Mouse (Mus musculus) cerebellum, postnatal 25 days (tissue): ENCODE data around the gene Uba3.

Experiments
- DNase-seq, 2 experiments: peaks; one replicate each; pipeline ENCODE4 v3.0.0; 2021; ENCODE audit warnings: mixed read lengths in 2 of 2

Gene Uba3

DNA sequence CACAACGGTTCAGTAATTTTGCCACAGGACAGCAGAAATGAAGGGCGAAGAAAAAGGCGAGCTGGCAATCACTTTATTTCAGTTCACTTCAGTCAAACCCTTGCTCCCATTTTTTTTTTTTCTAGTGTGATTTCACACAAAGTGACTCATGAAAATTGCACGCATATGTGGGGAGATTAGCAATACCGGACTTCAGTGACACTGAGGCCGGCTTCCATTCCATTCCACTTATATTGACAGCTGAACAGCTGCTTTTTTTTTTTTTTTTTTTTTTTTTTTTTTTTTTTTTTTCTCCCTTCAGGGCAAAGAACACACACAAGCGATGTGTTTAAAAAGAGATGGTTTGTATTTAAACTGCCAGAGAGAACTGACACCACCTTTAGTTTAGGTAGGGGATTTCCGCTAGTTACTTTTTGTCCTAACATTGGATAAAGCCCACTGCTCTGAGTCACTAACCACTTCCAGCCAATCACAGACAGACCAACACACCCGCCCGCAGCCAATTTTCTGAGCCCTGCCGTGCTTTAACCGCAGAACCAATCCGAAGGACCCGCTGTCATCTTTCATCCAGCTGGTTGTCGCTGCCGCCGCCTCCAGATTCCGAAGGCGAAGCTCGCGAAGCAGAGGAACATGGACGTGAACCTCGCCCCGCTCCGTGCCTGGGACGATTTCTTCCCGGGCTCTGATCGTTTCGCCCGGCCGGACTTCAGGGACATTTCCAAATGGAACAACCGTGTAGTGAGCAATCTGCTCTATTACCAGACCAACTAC is 4.9 kb upstream of the Uba3 start, which contains the start of gene Arl6ip5:
TSS of gene Arl6ip5 (plus strand) at position 499 of the 771 bp plus-strand sequence.
- DNase-seq: peak; percentile 90 to 92

DNA sequence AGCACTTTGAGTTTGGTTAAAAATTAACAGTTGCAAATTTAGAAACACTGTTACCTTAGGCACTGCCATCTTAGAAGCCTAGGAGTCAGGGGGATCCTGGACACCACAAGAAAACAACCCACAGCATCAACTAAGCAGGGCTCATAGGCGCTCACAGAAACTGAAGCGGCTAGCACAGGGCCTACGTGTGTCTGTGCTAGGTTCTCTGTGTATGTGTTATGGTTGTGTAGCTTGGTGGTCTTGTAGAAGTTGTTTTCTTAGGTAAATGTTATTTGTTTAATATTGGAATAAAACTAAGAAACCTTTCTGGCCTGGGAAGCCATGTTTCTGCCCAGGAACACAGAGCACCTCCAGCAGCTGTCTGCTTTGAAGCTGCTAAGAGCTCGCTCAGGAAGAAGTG is 4.3 kb upstream of the Uba3 start:
- no peak for DNase-seq

DNA sequence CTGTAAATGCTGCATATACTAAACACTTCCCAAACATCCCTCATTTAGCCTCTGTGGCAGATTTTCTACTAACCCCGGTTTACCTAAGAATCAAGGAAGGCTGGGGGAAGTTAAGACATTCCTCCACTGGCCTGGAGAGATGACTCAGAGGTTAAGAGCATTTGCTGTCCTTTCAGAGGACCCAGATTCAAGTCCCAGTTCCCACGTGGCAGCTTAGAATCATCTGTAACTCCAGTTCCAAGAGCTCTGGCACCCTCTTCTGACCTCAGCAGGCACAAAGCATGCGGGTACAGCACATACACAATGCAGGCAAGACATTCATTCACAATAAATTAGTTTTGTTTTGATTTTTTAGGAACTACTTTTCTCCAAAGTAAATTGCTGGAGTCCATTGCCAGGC is 3.8 kb upstream of the Uba3 start:
- DNase-seq: no peak

DNA sequence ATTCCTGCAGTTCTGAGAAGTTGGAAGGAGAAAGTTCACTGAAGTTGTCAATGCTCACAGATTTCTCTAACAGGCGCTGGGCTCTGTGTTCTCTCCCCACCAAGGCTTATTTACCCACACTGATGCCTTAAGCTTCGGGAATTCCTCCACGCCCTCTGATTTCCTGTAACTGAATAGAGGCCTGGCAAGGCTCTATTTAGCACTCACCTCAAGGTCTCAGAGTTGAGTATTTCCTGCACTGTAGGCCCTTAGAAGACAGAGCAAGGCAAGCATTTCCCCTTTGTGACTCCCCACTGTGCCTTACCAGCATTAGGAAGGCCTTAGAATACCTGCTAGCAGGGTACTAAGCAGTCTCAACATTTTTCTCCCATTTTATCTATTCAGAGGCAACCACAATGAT is 3.0 kb upstream of the Uba3 start:
- no peak for DNase-seq

DNA sequence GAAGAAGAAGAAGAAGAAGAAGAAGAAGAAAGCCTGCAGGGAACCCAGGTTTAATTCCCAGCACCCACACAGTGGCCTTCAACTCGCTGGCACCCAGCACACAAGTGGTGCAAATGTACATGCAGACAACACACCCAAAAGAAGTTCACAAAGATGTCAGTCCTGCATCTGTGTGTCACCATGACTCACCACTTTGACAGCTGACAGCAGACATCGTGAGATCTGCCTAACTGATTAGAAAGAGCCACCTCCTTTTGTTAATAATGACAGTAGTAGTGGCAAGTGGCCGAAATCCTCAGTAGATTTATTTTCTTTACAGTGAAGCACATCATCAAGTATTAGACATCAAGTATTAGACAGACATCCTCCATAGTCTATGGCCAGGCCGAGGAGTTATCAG is 1.6 kb upstream of the Uba3 start:
- no peak for DNase-seq

DNA sequence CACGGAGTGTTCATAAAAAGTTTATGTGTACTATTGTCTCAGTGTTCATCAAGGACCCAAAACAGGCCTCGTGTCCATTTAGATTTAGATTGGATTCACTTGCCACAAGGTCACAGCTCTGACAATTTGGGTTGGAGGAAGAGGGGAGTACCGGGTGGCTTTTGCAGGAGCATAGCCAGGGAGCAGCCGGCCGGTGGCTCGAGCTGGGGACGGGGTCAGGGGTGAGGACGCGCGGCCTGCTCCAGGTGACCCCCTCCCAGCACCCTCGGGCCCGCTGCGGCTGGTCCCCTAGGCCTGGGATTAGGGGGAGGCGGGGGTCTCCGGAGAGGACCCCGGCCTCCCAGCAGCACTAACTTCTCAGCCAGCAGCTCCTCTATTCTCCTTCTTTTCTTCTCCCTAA is 495 bp downstream of the Uba3 start:
- peak in 1 of 2 experiments; percentile 58 for DNase-seq

DNA sequence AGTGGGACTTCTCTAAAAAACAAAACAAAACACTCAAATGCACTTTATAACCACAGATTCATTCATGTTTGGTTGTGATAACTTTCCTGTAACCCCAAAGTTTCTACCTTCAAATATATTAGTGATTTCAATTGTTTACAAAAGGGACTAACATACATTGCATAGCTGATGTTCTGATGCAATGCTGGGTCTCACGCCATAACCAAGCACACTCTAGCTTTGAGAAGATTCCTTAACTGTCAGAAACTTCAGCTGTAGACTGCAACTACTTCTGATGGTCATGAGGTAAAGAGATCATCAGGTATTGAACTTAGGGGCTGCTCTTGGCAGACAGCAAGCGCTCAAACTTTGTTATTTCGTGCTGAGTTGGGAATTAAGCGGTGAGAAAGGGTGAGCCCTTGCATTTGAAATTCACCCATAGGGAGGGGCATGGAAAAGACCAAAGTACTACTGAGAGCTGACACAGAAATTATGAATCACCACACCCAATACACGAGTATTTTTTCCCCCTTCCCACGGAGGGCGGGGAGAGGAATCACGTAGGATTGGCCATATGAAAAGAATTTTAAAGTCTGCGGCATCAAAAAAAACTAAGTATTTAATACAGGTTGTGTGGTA is 1.1 kb downstream of the Uba3 start:
- DNase-seq: no peak

DNA sequence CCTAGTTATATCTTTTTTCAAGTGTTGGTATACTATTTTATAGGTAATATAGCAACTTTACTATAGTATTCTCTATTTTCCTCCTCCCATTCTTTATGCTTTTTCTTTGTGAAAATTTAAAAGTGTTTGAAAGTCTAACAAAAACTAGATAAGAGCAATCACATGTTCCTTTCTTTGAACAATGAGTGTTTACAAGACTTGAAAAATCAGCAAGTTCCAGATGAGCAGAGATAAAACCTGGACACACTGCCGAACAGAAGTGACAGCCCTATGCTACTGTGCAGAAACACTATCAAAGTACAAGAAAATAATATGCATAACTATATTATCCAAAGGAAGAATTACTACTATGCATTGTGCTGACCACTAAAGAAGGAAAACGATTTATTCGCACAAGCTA is 3.0 kb downstream of the Uba3 start:
- no peak for DNase-seq

DNA sequence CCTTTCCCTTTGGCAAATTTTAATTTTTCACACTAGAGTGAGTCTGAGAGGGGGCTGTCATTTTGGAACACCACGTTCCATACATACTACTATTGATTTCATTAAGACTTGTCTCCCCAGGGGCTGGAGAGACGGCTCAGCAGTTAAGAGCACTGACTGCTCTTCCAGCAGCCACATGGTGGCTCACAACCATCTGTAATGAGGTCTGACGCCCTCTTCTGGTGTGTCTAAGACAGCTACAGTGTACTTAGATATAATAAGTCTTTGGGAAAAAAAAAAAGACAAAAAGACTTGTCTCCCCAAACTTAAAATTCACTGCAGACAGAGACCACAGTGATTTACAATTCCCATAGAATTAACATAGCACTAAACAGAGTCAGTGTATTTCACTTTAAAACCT is 5.0 kb downstream of the Uba3 start:
- DNase-seq: no peak

DNA sequence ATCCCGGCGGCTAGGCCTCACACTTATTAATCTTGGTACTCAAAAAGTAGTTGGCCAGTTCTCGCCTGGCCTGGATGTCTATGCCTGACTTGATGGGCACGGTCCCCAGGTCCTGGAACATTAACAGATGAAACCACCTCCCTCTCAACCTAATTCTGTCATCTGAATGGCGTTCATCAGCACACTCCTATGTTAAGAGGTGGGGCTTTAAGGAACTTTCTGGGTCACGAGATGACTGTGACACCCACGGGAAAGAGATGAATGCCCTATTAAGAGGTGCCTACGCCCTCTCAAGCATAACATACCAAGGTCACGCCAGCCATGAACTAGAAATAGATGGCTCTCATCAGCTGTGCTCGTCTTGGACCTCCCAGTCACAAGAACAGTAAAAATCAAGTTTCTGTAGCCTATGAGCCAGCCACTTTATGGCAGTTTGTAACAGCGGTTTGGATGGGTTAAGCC is 26.0 kb downstream of the Uba3 start:
- DNase-seq: no peak

DNA sequence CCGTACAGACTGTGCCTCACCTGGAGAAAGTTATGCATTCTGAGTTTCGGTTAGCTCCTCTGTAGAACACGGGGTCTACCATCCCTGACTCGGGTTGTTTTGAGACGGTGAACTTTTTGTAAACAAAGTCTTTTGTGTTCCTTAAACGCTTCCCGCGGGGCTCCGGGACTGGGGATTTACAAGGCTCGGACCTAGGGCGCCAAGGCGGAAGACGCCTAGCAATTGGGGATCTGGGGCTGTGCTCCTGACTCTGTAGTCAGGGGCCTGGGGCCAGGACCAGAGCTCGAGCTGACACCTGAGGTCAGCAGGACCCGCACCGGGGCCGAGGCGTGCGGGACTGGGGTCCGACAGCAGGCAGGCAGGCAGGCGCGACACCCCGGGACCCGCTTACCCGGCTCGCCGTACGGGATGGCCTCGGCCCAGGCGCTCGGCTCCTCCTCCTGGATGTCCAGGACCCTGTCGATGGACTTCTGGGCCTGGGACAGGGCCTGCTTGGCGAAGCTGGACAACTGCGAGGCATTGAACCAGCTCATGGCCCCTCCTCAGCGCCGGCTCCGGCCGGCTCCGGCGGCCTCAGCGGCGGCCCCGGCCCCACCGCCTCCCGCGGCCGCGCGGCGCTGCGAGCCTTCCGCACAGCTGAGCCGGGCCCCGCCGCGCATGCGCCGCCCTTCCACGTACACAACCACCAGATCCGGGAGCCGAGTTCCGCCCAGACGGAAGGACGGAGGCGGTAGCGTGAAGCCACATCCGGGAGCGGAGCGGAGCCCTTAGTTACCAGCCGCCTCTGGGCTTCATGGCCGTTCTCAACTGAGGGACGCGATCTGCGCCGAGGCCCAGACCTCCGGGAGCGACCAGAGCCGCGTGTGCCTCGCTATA is 26.7 kb downstream of the Uba3 start, which contains the start of gene Tmf1:
TSS of gene Tmf1 (minus strand) at position 632 of the 876 bp plus-strand sequence.
- DNase-seq: peak; percentile 96 to 98

DNA sequence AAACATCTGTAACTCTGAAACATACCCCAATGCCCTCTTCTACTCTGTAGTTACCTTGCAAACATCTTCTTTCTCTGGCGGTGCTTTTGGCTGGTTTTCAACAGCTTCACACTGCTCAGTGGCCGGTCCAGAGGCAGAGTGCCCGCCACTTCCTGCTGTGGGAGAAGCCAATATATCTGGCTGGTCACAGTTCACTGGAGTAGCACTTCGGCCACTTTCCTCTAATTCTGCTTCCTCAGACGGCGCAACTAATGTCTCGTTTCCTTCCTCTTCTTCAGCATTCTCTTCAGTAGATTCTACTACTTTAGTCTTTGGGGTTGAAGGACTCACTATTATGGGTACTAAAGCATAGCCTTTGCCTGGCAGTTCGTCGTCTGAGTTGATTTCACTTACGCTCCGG is 29.7 kb downstream of the Uba3 start:
- DNase-seq: no peak

DNA sequence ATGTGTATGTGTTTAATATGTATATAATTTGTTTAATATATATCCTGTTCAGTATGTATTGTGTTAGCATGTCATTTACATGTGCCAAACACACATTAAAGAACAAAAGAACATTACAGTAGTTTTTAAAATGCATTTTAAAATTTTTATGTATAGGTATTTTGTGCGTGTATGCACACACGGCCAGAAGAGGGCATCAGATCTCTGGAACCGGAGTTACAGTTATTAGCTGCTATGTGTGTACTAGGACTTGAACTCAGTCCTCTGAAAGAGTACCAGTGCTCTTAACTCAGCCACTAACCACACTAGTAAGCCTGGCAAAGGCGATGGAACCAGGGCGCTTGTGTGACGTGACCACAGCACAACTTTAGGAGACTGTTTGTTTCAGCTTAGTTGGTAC is 55.3 kb downstream of the Uba3 start:
- DNase-seq: no peak

DNA sequence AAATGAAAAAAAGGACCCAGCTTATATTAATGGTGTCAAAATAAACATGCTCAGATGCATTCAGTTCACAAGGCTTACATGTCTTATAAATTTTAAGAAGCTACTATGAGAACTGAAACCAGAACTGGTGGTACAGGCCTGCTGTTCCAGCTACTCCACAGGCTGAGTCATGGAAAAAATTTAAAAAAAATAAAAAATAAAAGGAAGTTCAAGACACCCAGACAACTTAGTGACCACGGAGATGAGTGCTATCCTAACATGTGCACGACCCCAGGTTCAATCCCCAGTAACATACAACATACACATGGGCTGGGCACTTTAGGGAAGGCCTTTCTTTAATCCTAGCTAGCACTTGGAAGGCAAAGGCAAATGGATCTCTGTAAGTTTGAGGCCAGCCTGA is 55.7 kb downstream of the Uba3 start:
- DNase-seq: no peak

DNA sequence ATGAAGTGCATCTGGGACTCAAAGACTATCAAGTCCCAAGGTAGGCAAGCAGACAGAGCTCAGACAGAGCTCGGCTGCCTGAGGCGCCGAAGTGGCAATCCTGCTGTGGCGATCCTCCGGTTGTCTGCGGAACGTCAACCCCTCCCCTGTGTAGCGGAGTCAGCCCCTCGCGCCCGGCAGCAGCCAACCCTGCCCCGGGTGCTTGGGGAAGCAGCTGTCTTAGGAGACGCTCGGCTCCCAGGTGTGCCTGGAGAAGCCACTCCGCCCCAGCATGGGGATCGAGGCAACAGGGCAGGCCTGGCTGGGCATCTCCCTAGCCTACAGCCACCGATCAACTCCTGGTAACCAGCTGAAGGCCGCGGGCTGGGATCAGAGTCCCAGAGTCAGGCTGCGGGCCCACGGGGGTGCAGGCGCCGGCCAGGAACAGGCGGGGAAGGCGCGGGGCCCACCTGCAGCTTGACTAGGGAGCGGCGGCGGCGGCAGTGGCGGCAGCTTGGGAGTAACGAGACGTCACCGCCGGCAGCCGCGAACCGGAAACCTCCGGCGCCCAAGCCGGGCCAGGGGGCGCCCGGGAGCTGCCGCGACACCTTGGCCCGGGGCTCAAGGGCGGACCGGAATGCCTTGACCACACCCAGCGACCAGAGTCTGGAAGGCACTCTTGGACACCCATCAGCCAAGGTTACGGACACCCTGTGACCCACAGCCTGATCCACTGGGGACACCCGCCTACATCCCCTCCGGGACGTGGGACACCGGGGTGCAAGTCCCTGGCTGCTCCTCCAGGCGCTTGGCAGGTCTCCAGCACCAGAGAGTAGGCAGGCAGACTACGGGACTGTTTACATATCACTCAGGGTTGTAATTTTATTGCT is 56.8 kb downstream of the Uba3 start, which contains the start of gene Eogt:
TSS of gene Eogt (minus strand) at position 800 of the 869 bp plus-strand sequence.
- peak; percentile 81 to 85 for DNase-seq

DNA sequence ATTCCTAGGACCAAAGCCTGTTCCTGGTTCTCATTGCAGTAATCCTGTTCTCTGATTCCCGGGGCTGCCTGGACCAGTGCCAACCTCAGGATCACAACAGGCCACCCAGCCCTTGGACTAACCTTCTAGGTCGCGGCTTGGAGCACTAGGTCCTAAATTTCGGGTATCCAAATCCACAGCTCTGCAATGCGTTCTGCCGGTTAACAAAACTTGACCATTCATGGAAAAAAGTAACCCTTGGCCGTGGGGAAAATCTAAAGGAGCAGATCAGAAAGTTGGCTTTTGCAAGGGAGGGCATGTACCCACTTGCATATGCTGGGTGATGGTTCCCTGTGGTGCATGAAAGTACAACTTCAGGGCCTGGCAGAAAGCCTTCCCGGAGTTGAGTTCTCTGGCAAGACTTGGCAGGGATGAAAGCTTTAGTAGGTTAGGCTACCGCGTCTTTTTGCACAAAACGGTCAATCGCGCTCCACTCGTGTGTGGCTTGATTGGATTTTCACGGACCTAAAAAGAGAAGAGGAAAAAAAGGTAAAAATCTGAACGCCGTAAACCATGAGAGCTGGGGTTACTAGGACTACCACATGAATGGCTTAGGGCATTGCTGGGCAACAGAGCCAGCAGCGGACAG is 57.6 kb downstream of the Uba3 start:
- peak; percentile 51 to 65 for DNase-seq

DNA sequence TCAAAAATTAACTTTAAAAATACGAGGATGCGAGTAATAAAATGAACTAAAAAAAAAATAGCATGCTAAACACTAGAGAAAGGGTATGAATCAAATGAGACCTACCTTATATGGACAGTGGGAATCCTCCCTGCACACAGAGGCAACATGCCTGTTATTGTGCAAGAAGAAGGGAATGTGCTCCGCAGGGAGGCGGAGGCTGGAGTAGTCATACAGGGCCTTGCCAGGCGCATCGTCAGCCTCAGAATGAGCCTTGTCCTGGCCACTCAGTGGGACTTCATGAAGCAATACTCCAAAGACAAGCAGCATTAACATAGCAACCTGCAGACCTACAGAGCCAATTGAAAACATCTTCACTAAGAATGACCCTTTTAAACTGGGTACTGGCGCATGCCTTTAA is 60.3 kb downstream of the Uba3 start:
- DNase-seq: no peak

DNA sequence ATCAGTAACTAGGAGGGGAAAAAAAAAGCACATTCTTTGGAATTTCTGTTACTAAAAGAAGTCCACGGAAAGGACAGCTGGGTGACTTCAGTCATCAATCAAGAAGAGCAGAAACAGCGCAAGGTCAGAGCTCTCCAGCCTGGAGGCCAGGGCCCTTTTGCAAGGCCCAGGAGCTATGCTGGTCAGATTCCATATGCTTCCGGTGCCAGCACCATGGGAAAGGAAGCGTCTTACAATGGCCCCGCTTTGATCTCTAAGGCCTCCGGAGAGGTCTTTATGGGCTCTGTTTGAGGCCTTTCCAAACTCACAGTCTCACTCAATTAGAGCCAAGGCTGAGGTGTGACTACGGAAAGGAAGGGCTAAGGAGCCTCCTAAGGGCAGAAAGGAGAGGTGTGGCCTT is 61.1 kb downstream of the Uba3 start:
- no peak for DNase-seq

DNA sequence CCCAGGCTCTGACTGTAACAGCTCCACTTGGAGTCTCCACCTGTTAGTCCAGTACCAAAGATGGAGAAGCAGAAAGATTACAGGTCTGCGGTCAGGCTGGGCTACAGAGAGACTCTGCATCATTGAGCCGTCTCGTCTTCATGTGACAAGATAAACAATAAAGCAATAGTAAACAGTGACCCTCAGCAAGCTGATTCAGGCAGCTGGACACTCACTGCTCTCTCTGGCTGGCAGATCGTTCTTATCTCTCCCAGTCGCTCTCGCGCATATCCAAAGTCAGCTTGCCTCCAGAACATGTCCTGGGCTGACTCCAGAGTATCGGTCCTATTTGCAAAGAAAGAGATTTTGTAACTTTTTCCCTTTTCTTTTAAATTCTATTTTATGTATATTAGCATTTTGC is 62.8 kb downstream of the Uba3 start:
- no peak for DNase-seq

DNA sequence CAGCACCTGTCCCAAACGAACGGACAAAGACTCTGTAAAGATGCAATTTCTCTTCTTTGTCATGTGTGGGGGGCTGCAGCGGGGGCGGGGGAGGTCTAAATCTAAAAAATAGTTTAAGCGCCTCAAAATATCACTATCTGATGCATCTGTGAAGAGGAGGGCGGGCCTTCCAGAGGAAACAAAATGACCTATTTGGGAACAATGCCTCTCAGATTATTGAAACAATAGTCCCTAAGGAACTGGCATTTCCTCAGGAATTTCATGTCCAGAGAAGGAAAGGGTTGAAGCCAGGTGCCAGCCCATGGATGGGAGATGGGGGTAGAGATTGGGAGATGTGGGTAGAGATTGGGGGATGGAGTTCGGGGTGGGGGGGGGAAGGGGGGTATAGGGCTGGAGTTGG is 63.6 kb downstream of the Uba3 start:
- DNase-seq: no peak
